Mouse (Mus musculus): ENCODE results near the gene Btg1.

Btg1 gene

GRCm38 (mm10) chr10:96631066-96631711 lies 14.4 kb downstream of the Btg1 start:
- no peak for DNase-seq (ENCODE audit: low spot score in 2 of 2)

GRCm38 (mm10) chr10:96632271-96633144 lies 15.7 kb downstream of the Btg1 start:
- DNase-seq (ENCODE audit: low spot score in 2 of 2), result no peak

- no peak for DNase-seq (ENCODE audit: low spot score in 2 of 2)
These were observed 16.3 kb downstream of the Btg1 start for GRCm38 (mm10) chr10:96633145-96633516.

GRCm38 (mm10) chr10:96635472-96635871 lies 18.7 kb downstream of the Btg1 start:
- DNase-seq (ENCODE audit: low spot score in 2 of 2), result no peak

- DNase-seq (ENCODE audit: low spot score in 2 of 2), result no peak
These were observed 21.7 kb downstream of the Btg1 start for GRCm38 (mm10) chr10:96638477-96638876.

- DNase-seq (ENCODE audit: low spot score in 2 of 2), result no peak
These were observed 25.2 kb downstream of the Btg1 start for GRCm38 (mm10) chr10:96642014-96642413.

- no peak for DNase-seq (ENCODE audit: low spot score in 2 of 2)
These were observed 25.9 kb downstream of the Btg1 start for GRCm38 (mm10) chr10:96642751-96643150.

- no peak for DNase-seq (ENCODE audit: low spot score in 2 of 2)
These were observed 28.4 kb downstream of the Btg1 start for GRCm38 (mm10) chr10:96645183-96645582.

GRCm38 (mm10) chr10:96646024-96646866 lies 29.4 kb downstream of the Btg1 start:
- peak; percentile 17 to 34 for DNase-seq (ENCODE audit: low spot score in 2 of 2)

- DNase-seq (ENCODE audit: low spot score in 2 of 2), result no peak
These were observed 30.2 kb downstream of the Btg1 start for GRCm38 (mm10) chr10:96646867-96647462.

GRCm38 (mm10) chr10:96648161-96648561 lies 31.4 kb downstream of the Btg1 start:
- no peak for DNase-seq (ENCODE audit: low spot score in 2 of 2)

GRCm38 (mm10) chr10:96649524-96649923 lies 32.7 kb downstream of the Btg1 start:
- no peak for DNase-seq (ENCODE audit: low spot score in 2 of 2)

GRCm38 (mm10) chr10:96652372-96652771 lies 35.6 kb downstream of the Btg1 start:
- DNase-seq (ENCODE audit: low spot score in 2 of 2), result no peak

GRCm38 (mm10) chr10:96653030-96653429 lies 36.2 kb downstream of the Btg1 start:
- DNase-seq (ENCODE audit: low spot score in 2 of 2), result no peak

GRCm38 (mm10) chr10:96654079-96654478 lies 37.3 kb downstream of the Btg1 start:
- DNase-seq (ENCODE audit: low spot score in 2 of 2), result no peak

GRCm38 (mm10) chr10:96654576-96654975 lies 37.8 kb downstream of the Btg1 start:
- DNase-seq (ENCODE audit: low spot score in 2 of 2), result no peak

GRCm38 (mm10) chr10:96655066-96655465 lies 38.3 kb downstream of the Btg1 start:
- no peak for DNase-seq (ENCODE audit: low spot score in 2 of 2)

GRCm38 (mm10) chr10:96656176-96656575 lies 39.4 kb downstream of the Btg1 start:
- DNase-seq (ENCODE audit: low spot score in 2 of 2), result no peak

GRCm38 (mm10) chr10:96658906-96659305 lies 42.1 kb downstream of the Btg1 start:
- DNase-seq (ENCODE audit: low spot score in 2 of 2), result no peak

- no peak for DNase-seq (ENCODE audit: low spot score in 2 of 2)
These were observed 43.6 kb downstream of the Btg1 start for GRCm38 (mm10) chr10:96660280-96660985.

- no peak for DNase-seq (ENCODE audit: low spot score in 2 of 2)
These were observed 46.2 kb downstream of the Btg1 start for GRCm38 (mm10) chr10:96662976-96663375.

Data from frontal cortex, postnatal 36 days (tissue).